ENCODE assay signal across 9 mouse cellular contexts in genomic region chr15:82917207-82917844, GRCm38 (mm10).
A peak's percentile ranks its signal among the peaks of the same experiment; 100 is the strongest.
DNase-seq lines count a peak whose midpoint lies in the region; ATAC-seq lines count a peak whose summit lies in the region.
"Had no signal": no experiment of that assay in that cellular context is flagged by ENCODE, and none has a peak within 500 bp of the region (broad histone marks: within the 10 kb centered on the region; RNA-seq: fewer than 3 reads in every experiment).

No protein-coding gene starts in this region.

- no peaks in the 10 kb centered on the region for H3K9me3 ChIP-seq in kidney, embryonic 14.5 days (ENCODE audit: control insufficient read depth, low read length)
- H3K9me3 ChIP-seq in embryonic facial prominence, embryonic 14.5 days (ENCODE audit: control insufficient read depth, low read length), result no peaks in the 10 kb centered on the region
- H3K9me3 ChIP-seq in hindbrain, embryonic 16.5 days (ENCODE audit: control insufficient read depth, low read length), result no peaks in the 10 kb centered on the region
- no peaks in the 10 kb centered on the region for H3K9me3 ChIP-seq in midbrain, embryonic 13.5 days

- peaks cover 16% of the 10 kb centered on the region; the same call in 1 of the 2 replicates for H3K27me3 ChIP-seq in kidney, embryonic 14.5 days (ENCODE audit: control insufficient read depth, insufficient read depth, low read length)
- peaks cover 11% of the 10 kb centered on the region; the same call in 1 of the 2 replicates for H3K27me3 ChIP-seq in embryonic facial prominence, embryonic 14.5 days (replicated peaks; ENCODE audit: control insufficient read depth, insufficient read depth, low read length)
- H3K27me3 ChIP-seq in hindbrain, embryonic 16.5 days (replicated peaks; ENCODE audit: control insufficient read depth, insufficient read depth, low read length), result peaks cover 11% of the 10 kb centered on the region; the same call in 1 of the 2 replicates
- peaks cover 54% of the 10 kb centered on the region for H3K27me3 ChIP-seq in midbrain, embryonic 13.5 days

- 41% methylated on average over 28 of the region's 28 CpGs for WGBS in kidney, embryonic 14.5 days
- 21% methylated on average over 28 of the region's 28 CpGs for WGBS in embryonic facial prominence, embryonic 14.5 days
- 7% methylated on average over 28 of the region's 28 CpGs for WGBS in hindbrain, embryonic 16.5 days
- 18% methylated on average over 28 of the region's 28 CpGs for WGBS in midbrain, embryonic 13.5 days

- ATAC-seq in kidney, embryonic 14.5 days (ENCODE audit: low FRiP score, low TSS enrichment), result no peak
- ATAC-seq in embryonic facial prominence, embryonic 14.5 days (ENCODE audit: low read depth), result peak; percentile 24; the same call in 1 of the 2 replicates
- peak; percentile 40 for ATAC-seq in hindbrain, embryonic 16.5 days
- peak; percentile 65 for ATAC-seq in midbrain, embryonic 13.5 days
- ATAC-seq: Patski had no signal

- no peak overlapping the region for H3K9ac ChIP-seq in kidney, embryonic 14.5 days (ENCODE audit: low read depth, low read length)
- H3K9ac ChIP-seq in embryonic facial prominence, embryonic 14.5 days (ENCODE audit: low read depth, low read length), result peak overlapping the region; percentile 21; the same call in 1 of the 2 replicates
- peak overlapping the region; percentile 41 for H3K9ac ChIP-seq in hindbrain, embryonic 16.5 days (ENCODE audit: low read depth, low read length)
- peak overlapping the region; percentile 51 for H3K9ac ChIP-seq in midbrain, embryonic 13.5 days (replicated peaks)

- H3K36me3 ChIP-seq in kidney, embryonic 14.5 days (ENCODE audit: control insufficient read depth, insufficient read depth, low read length), result no peaks in the 10 kb centered on the region
- no peaks in the 10 kb centered on the region for H3K36me3 ChIP-seq in embryonic facial prominence, embryonic 14.5 days (ENCODE audit: control insufficient read depth, insufficient read depth, low read length)
- no peaks in the 10 kb centered on the region for H3K36me3 ChIP-seq in hindbrain, embryonic 16.5 days (ENCODE audit: control insufficient read depth, insufficient read depth, low read length)
- H3K36me3 ChIP-seq in midbrain, embryonic 13.5 days, result no peaks in the 10 kb centered on the region

- DNase-seq in kidney, adult 9 months, result no peak
- DNase-seq in embryonic facial prominence, embryonic 14.5 days (ENCODE audit: low spot score), result peak; percentile 91
- DNase-seq in thymus, postnatal 36 days, result no peak
- DNase-seq in adrenal gland, postnatal 36 days, result no peak
- DNase-seq in embryo, embryonic 10 days (ENCODE audit: low spot score), result no peak

- H3K4me3 ChIP-seq in kidney, embryonic 14.5 days (ENCODE audit: low read length), result no peak overlapping the region
- H3K4me3 ChIP-seq in embryonic facial prominence, embryonic 14.5 days (ENCODE audit: low read depth, low read length), result no peak overlapping the region
- H3K4me3 ChIP-seq in hindbrain, embryonic 16.5 days (ENCODE audit: low read length), result peak overlapping the region; percentile 25
- peak overlapping the region; percentile 23 for H3K4me3 ChIP-seq in midbrain, embryonic 13.5 days (replicated peaks)

- peaks cover 32% of the 10 kb centered on the region for H3K4me1 ChIP-seq in kidney, embryonic 14.5 days (ENCODE audit: control insufficient read depth, insufficient read depth, low read length)
- peaks cover 40% of the 10 kb centered on the region for H3K4me1 ChIP-seq in embryonic facial prominence, embryonic 14.5 days (ENCODE audit: control insufficient read depth, insufficient read depth, low read length)
- H3K4me1 ChIP-seq in hindbrain, embryonic 16.5 days (ENCODE audit: control insufficient read depth, insufficient read depth, low read depth, low read length), result peaks cover 52% of the 10 kb centered on the region
- peaks cover 93% of the 10 kb centered on the region for H3K4me1 ChIP-seq in midbrain, embryonic 13.5 days (replicated peaks)

- peak overlapping the region; percentile 11; the same call in 1 of the 2 replicates for H3K4me2 ChIP-seq in kidney, embryonic 14.5 days (replicated peaks; ENCODE audit: low read depth, low read length)
- peak overlapping the region; percentile 43 for H3K4me2 ChIP-seq in embryonic facial prominence, embryonic 14.5 days (ENCODE audit: low read depth, low read length)
- peak overlapping the region; percentile 54 for H3K4me2 ChIP-seq in hindbrain, embryonic 16.5 days (ENCODE audit: low read length)
- H3K4me2 ChIP-seq in midbrain, embryonic 13.5 days (replicated peaks), result peak overlapping the region; percentile 50

- no peak overlapping the region for H3K27ac ChIP-seq in kidney, embryonic 14.5 days (ENCODE audit: low read depth, low read length)
- H3K27ac ChIP-seq in embryonic facial prominence, embryonic 14.5 days (replicated peaks; ENCODE audit: low read depth, low read length), result 0 out of 2 replicates have a peak overlapping the region, but pooled peaks have one; percentile 31
- peak overlapping the region; percentile 78 for H3K27ac ChIP-seq in hindbrain, embryonic 16.5 days (ENCODE audit: low read depth, low read length)
- H3K27ac ChIP-seq in midbrain, embryonic 13.5 days, result peak overlapping the region; percentile 92

Comparison
In these comparisons a context has a peak if more than half of its experiments do, and no peak if none do; other contexts are left out.
1. H3K4me3 ChIP-seq: peak in hindbrain, embryonic 16.5 days (single experiment) and midbrain, embryonic 13.5 days (single experiment); none in kidney, embryonic 14.5 days (single experiment) and embryonic facial prominence, embryonic 14.5 days (single experiment).
2. Peak in every context shown above with its lines, with median percentiles within 50 percentile points of each other: H3K4me2 ChIP-seq.